Mouse (Mus musculus) frontal cortex, postnatal 36 days (tissue): ENCODE results near the gene Gypa.

ENCODE experiments used
- DNase-seq, 2 experiments: peaks; one replicate each; pipeline ENCODE4 v3.0.0; 2022; ENCODE audit warnings: low spot score in 2 of 2

The Gypa gene

DNA sequence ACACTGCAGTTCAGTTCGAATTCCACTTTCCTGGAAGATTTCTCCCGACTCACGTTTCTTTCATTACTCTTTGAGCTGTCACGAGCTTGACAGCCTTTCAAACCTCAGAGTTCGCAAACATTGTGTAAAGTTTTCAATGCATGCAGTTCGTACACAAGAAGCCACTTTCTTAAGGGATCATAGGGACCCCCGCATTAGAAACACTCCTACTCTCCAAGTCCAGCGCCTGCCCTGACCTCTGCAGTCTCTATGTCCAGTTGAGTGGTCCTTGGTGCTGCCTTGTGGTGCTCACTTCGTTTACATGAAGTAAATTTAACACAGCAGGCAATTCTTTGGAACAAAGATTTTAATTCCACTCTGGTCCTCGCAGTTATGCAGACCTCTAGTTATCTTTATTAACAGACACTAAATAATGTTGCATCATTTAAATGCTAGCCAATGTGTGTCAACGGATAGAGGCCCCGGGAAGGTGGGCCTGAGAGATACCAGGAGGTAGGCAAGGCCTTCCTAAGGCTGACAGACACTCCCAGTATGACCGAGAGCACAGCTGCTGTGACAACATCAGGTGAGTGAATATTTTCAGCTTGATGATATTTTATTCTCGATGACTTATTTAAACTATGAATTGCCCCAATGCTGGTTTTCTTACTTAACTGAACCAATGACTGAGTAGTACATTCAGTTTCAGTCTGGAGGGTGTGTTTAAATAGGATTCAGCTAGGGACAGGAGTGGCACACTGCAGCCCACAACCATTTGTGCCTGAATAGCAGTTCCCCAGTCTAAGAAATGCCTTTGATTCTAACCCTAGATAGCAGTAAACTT, at the start of gene Gypa:
Gypa (plus strand) TSS at position 259 of the 823 bp plus-strand sequence.
- DNase-seq, result no peak

- DNase-seq, result no peak
Observed at GRCm38 (mm10) chr8:80444534-80445072, 49.0 kb upstream of the Gypa start.

GRCm38 (mm10) chr8:80447217-80447616, 46.4 kb upstream of the Gypa start:
- DNase-seq, result no peak

DNA sequence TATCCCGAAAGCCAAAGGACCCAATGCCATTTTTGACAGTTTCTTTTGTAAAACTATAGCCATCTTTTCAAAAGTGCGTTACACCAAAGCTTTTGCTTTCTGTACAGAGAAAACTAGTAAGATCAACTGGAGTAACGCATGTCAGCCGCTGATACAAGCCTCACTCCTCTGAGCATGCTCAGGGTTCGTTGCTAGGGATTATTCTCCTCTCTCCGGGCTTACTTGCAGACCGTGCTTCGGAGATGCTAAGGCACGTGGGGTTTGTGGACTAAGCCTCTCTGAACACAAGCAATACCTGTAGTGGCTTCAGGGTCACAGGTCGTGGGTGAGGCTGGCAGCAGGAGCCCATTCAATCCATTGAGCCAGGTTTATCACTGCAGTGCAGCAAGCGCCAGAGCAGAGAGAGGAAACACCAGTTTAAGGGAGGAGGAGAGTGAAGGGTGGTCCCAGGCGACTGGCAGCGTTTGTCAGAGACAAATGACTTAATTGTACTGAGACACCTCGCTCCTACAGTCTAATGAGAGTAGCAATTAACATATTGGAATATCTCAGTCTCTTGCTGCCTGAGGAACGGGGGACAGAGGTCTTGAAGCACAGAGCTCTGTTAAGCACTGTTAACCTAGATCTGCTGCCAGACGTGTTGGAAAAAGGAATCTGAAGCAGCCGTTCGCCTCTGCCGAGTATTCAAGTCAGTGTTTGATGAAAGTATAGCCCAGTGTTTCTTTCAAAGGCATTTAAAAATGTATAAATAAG, 41.5 kb upstream of the Gypa start:
- DNase-seq, result no peak

GRCm38 (mm10) chr8:80463450-80463917, 30.1 kb upstream of the Gypa start:
- DNase-seq, result no peak

DNA sequence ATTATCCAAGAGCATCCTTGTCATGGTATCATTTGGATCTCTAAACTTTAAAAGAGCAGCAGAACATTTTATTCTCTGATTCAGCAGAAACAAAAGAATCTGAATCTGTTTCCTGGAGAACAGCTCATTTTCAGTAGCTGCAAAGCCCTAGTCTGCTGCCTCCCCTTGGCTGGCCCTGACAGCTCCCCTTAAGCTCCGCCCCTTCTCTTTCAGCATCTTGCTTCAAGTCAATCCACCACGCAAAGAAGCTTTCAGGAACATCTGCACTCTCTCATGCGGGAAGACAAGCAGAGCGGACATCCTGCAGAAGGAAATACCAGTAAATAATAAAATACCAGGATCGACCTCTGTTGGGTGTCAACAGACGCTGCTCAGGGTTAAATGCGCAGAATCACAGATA, 18.6 kb upstream of the Gypa start:
- no peak for DNase-seq

DNA sequence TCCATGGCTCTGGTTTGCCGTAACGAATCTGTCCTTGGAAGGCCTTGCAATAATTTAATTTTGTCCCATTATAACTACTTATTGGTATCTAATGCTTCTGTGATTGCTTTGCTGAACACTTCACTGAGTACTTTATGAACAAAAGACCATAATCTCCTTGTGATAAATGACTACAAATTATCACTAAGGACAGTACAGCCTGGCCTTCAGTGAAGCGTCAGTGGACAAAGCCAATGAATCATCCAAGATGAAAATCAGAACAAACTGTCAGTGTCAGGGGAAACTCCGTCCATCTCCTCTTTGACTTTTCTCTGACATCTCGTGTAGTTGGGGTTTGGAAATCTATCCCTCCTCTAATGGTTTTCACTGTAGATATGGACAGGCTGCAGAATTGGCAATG, 15.4 kb upstream of the Gypa start:
- no peak for DNase-seq

GRCm38 (mm10) chr8:80479129-80479528, 14.5 kb upstream of the Gypa start:
- DNase-seq, result no peak

- no peak for DNase-seq
Observed at GRCm38 (mm10) chr8:80482173-80482572, 11.4 kb upstream of the Gypa start.

- peak in 1 of 2 experiments; percentile 48 for DNase-seq
Observed at GRCm38 (mm10) chr8:80482822-80483774, 10.5 kb upstream of the Gypa start.

GRCm38 (mm10) chr8:80491562-80491961, 2.0 kb upstream of the Gypa start:
- DNase-seq, result no peak

GRCm38 (mm10) chr8:80492987-80493441, 567 bp upstream of the Gypa start:
- peak; percentile 30 to 40 for DNase-seq

- DNase-seq, result no peak
Observed at GRCm38 (mm10) chr8:80494346-80494660, 722 bp downstream of the Gypa start.

- no peak for DNase-seq
Observed at GRCm38 (mm10) chr8:80494819-80495218, 1.2 kb downstream of the Gypa start.

DNA sequence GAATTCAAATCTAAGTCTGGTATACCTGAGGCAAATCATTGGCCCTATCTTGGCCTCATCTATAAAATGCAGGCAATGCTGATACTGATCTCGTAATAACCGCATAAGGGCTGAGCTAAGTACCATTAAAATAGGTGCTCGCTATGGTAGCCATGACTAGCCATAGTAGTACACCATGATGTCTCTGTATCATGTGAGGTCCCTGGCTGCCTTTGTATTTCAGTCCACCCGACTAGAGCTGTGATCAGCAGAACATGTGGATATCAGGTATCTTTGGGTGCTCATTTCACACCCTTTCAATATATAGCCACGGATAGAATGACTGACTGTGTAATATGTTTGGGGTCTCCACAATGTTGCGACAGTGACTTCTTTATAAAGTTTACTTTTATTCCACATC, 1.9 kb downstream of the Gypa start:
- DNase-seq, result no peak

DNA sequence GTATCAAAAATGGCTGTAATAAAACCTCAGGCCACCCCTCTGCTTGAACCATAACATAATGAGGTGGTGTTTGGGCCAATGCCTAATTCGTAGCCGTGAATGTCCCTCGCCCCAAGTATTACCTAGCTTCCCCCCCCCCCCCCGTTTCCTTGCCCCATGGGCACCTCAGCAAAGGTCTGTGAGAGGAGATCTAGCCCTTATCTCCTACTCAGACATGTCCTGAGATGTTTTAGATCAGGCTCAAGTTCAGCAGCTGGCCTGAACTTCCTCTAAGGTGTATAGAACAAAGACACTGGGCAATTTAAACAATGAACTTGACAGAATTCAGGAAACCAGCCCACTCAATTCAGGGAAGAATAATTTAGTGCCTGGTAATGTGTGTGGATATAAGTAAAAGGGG, 3.7 kb downstream of the Gypa start:
- no peak for DNase-seq

DNA sequence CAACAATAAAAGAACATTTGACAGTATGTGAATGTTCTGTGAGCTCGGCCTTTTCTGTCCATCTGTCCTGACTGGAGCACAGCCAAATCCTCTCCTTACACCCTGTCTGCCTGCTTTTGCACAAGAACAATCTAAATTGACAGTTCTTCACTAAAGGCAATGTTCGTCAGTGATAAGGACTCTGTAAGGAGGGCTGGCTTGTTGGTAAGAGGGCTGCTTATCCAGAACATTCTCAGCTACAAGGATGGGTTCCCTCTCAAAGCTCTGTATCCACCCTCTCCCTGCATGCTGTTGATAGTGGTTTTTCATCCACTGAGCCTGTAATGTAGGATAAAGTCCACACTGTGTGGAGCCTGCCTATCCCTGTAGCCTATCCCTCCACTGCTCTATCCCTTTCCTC, 6.7 kb downstream of the Gypa start:
- DNase-seq, result no peak

DNA sequence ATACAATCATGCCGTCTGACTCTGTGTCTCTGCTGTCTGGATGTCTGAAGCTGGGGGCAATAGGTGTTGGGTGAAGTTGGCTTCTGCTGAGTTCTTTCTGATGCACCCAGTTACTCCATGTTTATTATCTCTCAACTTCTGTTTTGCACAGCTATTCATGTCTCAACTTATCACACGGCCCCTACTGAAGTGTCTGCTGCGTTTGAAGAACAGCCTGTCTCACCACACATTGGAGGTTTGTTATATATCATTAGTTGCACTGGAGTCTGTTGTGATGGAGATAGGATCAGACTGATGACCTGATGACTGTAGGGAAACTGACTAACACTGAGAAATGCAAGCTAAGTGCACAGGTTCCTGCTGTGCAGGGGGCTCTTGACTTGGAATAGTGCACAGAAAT, 7.2 kb downstream of the Gypa start:
- no peak for DNase-seq

DNA sequence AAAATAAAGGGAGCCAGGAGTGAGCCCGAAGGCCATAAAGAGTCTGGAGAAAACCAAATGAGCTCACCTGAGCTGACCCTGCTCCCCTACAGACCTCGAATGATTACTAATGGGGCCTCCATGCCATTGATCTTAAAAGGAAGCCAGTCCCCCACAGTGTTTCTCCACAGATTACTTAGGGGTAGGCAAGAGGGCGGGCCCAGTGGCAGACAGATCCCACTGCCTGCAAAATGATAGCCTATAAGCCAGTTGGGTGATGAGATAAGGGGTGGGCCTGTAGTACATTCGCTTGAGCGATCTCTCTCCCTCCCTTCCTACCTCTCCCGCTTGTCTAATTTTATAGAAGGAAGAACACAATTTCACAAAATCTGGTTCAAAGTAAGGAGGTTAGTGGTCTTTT, 7.7 kb downstream of the Gypa start:
- DNase-seq, result no peak

- DNase-seq, result no peak
Observed at GRCm38 (mm10) chr8:80526382-80527355, 33.1 kb downstream of the Gypa start.
